Mouse (Mus musculus) lung, postnatal 25 days (tissue): Measurements from ENCODE around the gene Cenpk.
A peak's percentile ranks its signal among the peaks of the same experiment; 100 is the strongest.
"Not testable (repeated sequence)": the region's sequence is repeated elsewhere in the genome, so short reads cannot be mapped to it uniquely, and the experiment has no call there.

Source experiments
- DNase-seq: peaks from one replicate; pipeline ENCODE4 v3.0.0; 2022; ENCODE audit warnings: low spot score

Gene Cenpk

GRCm38 (mm10) chr13:104228384-104229066 is at the start of gene Cenpk, which contains the start of gene Ppwd1:
Cenpk (plus strand) TSS chr13:104228611.
Ppwd1 (minus strand) TSS chr13:104228843.
- DNase-seq: peak; percentile 96

GRCm38 (mm10) chr13:104178650-104179121 is 49.7 kb upstream of the Cenpk start, which contains the start of gene Trim23:
Trim23 (plus strand) TSS chr13:104178797.
- peak; percentile 98 for DNase-seq

DNA sequence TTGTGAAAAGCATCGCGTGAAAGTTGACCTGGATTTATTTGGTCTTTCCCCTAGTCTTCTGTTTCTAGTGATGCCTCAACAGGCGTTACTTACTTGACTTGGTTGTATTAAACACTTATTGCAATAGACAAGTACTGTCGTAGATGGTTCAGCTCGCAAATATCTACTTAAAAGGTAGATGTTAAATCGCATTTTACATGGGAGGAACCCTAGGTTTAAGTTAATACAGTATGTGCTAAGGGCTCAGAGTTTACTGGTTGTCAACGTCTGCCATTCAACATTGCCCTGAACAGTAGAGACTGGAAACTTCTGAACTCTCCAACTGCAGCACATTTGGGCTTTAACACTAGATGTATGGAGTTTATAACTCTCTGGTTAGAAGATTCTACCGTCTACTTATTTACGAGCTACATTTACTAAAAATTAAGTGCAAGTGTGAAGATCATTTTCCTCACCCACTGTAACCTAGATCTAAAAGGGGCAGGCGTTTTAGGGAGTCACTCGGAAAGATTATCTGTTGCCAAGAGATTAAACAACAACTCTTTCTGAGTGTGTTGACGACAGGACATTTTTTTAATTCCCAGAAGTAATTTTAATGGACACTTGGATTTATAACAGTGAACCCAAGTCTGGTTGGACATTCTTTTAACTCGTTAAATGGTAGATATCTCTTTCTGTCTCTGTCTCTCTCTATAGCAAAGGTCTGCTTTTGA is 49.1 kb upstream of the Cenpk start:
- no peak for DNase-seq

DNA sequence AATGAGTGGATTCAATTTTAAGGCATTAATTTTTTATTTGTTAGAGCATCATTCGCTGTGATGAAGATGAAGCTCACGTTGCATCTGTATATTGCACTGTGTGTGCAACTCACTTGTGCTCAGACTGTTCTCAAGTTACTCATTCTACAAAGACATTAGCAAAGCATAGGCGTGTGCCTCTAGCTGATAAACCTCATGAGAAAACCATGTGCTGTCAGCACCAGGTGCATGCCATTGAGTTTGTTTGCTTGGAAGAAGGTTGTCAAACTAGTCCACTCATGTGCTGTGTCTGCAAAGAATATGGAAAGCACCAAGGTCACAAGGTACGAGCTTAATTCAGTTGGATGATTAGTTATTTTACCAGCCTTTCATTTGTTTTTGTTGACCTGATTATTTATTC is 41.1 kb upstream of the Cenpk start:
- DNase-seq: no peak

GRCm38 (mm10) chr13:104195891-104196290 is 32.5 kb upstream of the Cenpk start:
- DNase-seq: not testable (repeated sequence)

DNA sequence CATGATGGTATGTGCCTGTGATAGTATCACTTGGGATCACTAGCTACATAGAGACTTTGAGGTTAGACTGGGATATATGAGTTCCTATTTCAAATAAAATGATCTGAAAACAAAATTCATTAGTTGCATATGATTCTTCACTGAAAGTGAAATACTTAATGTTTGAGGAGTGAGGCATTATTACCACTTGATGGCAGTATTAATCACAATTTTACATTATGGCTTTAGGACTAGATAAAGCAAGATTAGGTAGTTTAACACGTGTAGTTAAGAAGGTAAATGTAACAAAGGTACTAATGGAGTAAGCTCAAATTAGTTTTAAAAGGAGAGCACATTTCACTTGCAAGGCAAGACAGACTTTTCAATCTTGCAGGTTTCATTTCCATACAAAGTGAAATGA is 24.1 kb upstream of the Cenpk start:
- no peak for DNase-seq

DNA sequence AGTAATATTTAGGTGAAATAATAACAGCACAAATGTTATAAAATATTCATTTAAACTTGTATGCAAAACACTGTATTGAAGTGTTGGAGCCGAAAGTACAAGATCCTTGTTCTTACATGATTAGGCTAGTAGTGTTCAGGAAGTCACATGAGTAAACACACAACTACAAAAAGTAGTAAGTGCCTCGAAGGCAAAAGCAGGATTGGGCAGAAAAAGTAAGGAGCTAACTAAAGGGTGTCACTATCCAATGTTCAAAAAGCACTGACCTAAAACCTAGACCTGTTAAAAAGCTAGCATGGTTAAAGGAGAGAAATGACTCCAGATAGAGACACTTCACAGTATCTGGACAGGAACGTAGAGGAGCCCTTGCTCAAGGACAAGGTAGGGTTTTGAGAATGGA is 933 bp upstream of the Cenpk start:
- DNase-seq: no peak

DNA sequence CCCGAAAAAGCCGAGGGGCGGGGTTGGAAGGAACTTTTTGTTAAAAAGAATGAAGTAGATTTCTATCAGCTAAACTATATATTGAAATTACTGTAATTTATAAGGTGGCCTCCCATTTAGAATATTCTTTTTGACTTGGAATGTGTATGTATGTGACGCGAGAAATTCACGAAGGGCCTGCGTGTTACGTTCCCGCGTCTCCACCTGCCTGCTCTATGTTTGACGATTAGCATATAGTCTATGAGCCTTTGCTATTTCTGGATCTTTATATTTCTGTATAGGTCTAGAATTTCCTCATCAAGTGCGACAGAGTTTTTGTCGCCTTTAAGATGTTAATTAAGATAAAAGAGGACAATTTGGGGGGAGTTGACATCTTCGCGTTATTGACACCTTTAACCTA is 770 bp downstream of the Cenpk start:
- DNase-seq: no peak

- no peak for DNase-seq
Observed at GRCm38 (mm10) chr13:104258997-104259396, 30.6 kb downstream of the Cenpk start.

- peak; percentile 48 for DNase-seq
Observed at GRCm38 (mm10) chr13:104285031-104285431, 56.6 kb downstream of the Cenpk start.

DNA sequence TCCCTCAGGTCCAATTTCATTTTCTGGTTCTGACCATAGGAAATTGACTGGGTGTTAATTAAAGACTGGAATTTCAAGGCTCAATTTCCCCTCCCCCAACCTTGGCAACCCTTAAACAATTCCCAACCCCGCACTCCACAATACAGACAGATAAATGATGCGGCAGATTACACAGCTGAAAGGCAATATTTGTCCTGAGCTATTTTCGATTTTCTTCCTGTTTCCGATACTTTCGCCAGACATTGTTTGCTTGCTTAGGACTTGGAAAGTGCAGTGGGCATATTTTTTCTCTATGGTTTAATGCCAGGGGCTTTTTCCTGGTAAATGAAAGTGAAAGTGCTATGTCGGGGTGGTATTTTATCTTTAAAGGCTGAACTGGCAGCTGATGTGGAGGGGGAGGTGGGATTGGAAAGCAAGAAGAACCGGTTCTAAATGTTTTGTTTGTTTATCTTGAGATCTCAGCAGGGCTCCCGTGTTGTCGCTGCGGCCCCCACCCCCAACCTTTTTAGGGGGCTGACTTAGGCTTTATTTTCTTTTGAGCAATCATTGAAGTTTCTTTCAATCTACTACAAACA is 57.4 kb downstream of the Cenpk start:
- DNase-seq: peak; percentile 67

- DNase-seq: no peak
Observed at GRCm38 (mm10) chr13:104286336-104286735, 57.9 kb downstream of the Cenpk start.

DNA sequence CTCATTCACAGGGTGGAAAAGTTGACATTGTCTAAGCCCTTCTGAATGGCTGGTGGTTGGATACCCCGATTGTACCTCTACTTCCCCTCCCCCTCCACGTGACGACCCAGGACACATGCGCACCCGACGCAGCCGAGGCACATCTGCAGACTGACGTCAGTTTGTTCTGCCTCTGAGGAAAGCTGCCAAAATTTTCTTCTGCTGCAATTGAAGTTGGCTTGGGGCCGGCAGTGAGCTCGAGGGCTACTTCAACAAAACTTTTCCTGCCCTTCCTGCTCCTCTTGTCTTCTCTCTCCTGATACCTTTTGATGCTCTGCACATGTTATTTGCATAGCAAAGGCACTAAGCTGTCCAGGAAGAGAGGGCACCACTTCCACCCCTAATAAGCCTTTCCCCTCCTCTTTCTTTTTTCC is 58.5 kb downstream of the Cenpk start:
- DNase-seq: peak; percentile 96

GRCm38 (mm10) chr13:104287366-104288225 is 59.2 kb downstream of the Cenpk start, which contains the start of gene Adamts6:
Adamts6 (plus strand) TSS chr13:104287835.
- DNase-seq: peak; percentile 7

GRCm38 (mm10) chr13:104288226-104288859 is 59.9 kb downstream of the Cenpk start:
- peak; percentile 52 for DNase-seq

DNA sequence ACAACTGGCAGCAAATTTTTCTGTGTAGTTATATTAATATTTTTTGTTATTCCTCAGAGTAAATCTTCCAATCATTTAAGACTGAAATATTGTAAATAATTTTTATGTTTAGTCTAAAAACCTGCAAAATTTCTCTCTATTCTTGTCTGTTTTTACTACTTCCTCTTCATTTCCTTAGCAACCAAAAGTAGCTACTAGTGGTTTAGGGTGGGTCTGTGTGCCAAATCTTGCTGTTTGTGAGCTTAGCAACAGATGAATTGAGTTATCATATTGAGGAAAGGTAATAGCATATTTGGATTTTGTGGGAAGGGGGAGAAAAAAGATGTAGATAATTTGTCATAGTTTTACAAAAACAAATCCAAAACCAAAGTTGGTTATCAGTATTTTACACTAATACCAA is 60.8 kb downstream of the Cenpk start:
- no peak for DNase-seq

- DNase-seq: no peak
Observed at GRCm38 (mm10) chr13:104295472-104295871, 67.1 kb downstream of the Cenpk start.
